Mouse (Mus musculus) v-Abl transformed pro-B cells (cell line): Measurements from ENCODE around the gene Dgka.

ENCODE experiments used
- in situ Hi-C, 2 experiments: fragments of 400-800 bp; cut with MboI; formaldehyde crosslinking; loops; one replicate each; pipeline ENCODE4 v1.15.1; 2025; ENCODE audit not compliant: unreplicated experiment in 2 of 2

The Dgka gene

DNA sequence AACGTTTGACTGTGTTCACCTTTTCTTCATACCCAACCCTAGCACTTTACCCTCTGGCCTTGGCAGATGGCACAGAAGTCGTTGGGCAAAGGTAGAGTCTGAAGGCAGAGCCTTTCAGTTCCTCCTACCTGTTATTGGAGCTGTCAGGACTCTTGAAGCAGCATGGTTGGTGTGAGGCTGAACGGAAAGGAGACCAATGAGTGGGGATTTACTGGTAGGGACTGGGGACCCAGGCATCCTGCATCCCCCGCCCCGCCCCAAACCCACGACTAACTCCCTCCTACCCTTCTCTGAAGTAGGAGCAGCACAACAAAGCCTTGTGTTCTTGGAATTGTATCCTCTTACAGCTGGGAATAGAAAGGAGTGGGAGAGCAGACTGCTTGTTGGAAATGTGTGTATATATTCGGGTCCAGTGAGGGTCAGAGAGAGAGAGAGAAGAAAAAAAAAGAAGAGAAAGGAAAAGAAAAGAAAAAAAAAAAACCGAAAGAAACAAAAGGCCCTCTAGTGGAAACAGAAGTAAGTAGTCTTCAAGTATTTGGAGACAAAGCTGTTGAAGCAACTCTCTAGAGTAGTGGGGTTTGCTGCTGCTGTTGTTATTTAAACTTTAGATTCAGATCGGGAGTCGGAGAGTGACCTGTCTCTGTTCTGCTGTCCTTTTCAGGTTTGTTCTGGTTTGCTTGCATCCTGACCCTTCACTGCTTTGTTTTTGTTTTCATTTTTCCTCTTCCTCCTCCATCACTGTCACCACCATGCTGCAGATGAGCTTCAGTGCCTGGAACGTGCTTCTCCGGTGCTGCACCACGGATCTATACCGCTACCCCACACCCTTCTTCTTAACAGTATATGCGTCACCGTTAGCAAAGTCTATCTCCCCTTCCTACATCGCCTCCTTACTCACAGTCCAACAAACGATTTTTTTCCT is at the start of gene Dgka:
Dgka (minus strand) TSS at position 176 of the 922 bp plus-strand sequence.
- in situ Hi-C loops = loop anchor here in 1 of 2 experiments (5.0 to 10.0 kb wide), 2 partner anchors 43 to 650 kb away; partner anchors contain the start of genes Baz2a and Pmel

DNA sequence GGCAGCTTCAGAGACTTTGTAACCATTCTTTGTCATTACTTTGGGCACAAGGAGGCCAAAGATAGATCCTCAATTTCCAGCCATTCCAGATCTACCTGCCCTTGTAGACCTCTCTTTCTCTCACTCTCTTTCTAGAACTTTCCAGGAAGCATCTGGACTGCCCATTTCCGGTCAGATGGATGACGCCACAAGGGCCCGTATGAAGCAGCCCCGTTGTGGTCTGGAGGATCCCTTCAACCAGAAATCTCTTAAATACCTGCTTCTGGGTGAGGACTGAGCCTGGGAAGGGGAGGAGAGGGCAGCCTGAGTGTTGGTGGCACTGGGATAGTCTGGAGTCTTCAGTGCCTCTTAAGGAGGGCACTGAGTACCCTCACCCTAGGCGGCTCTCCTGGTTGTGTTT is 49.7 kb upstream of the Dgka start:
- in situ Hi-C loops = no loop called here

DNA sequence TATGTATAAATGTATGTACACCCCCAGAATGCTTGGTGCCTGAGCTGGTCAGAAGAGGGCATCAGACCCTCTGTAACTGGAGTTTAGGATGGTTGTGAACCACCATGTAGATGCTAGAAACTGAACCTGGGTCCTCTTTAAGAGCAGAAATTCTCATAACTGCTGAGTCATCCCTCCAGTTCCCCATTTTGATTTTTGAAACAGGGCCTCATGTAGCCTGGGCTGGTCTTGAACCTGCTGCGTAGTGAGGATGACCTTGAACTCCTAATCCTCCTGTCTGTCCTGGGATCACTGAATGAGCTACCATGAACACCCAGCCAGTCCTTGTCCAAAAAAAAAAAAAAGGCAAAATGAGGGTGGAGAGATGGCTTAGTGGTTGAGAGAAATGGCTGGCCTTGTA is 48.6 kb upstream of the Dgka start:
- in situ Hi-C loops = no loop called here

- in situ Hi-C loops = no loop called here
Measured at GRCm38 (mm10) chr10:128792041-128792440, 47.4 kb upstream of the Dgka start.

DNA sequence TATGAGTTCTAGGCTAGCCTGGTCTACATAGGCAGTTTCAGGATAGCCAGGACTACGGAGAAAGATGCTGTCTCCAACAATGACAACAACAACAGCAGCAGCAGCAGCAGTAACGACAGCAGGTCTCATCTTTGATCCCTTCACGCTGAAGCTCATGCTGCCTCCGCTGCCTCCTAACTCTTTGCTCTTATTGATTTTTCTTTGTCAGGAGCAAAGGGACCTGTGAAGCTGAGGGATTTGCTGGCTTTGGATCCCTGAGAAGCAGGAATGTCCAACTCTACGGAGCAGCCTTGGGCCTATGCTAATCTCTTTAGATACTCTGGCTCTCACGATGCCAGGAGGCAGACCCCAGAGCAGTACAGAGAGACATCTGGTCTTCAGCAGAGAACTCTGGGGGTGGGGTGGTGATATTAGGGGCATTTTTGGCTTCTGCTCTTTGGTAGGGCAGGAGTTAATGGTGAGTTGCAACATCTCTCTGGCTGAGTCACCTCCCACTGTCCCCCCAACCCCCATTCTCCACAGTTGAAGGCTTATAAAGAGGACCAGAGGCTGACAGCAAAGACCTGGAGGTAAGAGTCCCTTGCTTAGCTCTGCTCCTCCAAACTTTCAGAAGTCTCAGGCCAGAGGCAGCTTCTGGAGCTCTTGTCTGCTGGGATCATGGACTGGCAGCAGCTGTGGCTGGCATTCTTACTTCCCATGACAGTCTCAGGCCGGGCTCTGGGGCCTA is 45.9 kb upstream of the Dgka start, which contains the start of gene Mmp19:
Mmp19 (plus strand) TSS at position 513 of the 727 bp plus-strand sequence.
- in situ Hi-C loops = no loop called here

GRCm38 (mm10) chr10:128780200-128780599 is 35.5 kb upstream of the Dgka start:
- in situ Hi-C loops = no loop called here

GRCm38 (mm10) chr10:128779011-128779795 is 34.5 kb upstream of the Dgka start:
- in situ Hi-C loops = loop anchor here in 1 of 2 experiments (5.0 kb wide), 1 partner anchor 118 kb away; no protein-coding TSS in a partner anchor

GRCm38 (mm10) chr10:128778441-128778840 is 33.8 kb upstream of the Dgka start:
- in situ Hi-C loops = loop anchor here in 1 of 2 experiments (5.0 kb wide), 1 partner anchor 119 kb away; no protein-coding TSS in a partner anchor

- in situ Hi-C loops = no loop called here
Measured at GRCm38 (mm10) chr10:128773685-128774084, 29.0 kb upstream of the Dgka start.

DNA sequence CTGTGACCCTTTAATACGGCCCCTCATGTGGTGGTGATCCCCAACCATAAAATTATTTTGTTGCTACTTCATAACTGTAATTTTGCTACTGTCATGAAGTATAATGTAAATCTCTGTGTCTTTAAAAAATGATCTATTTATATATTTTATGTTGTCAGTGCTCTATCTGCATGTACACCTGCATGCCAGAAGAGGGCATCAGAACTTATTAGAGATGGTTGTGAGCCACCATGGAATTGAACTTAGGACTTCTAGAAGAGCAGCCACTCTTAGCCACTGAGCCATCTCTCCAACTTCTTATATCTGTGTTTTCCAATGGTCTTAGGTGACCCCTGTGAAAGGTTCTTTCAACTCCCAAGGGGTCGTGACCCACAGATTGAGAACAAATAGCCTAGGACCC is 28.2 kb upstream of the Dgka start:
- in situ Hi-C loops = no loop called here

- in situ Hi-C loops = loop anchor here in 1 of 2 experiments (10.0 kb wide), 1 partner anchor 654 kb away; the partner anchor contains the start of gene Baz2a
Measured at GRCm38 (mm10) chr10:128748252-128748864, 3.7 kb upstream of the Dgka start.

GRCm38 (mm10) chr10:128747646-128748251 is 3.1 kb upstream of the Dgka start, which contains the start of gene Pym1:
Gene Pym1 (plus strand): TSS chr10:128747889.
- in situ Hi-C loops = loop anchor here in 1 of 2 experiments (10.0 kb wide), 1 partner anchor 653 kb away; the partner anchor contains the start of gene Baz2a

DNA sequence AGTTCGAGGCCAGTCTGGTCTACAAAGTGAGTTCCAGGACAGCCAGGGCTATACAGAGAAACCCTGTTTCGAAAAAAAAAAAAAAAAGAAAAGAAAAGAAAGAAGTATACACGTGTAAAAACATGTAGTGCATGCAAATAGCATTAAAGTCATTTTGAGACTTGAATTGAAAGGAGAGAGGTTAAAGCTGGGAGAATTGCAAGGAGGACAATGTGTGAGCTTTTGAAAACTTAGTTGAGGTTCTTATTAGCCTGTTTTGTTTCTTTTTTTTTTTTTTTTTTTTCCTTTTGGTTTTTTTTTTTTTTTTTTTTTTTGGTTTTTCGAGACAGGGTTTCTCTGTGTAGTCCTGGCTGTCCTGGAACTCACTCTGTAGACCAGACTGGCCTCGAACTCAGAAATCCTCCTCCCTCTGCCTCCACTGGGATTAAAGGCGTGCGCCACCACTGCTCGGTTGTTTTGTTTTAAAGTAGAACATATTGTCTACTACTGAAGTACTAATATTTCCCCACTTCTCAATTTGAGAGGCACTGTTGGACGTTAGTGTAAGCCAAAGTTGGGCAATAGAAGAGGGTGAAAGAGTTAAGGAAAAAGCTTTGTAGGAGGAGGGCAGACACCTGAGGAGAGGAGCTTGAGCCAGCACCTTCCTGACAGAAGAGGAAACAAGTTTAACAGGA is 2.5 kb upstream of the Dgka start:
- in situ Hi-C loops = loop anchor here in 1 of 2 experiments (10.0 kb wide), 1 partner anchor 652 kb away; the partner anchor contains the start of gene Baz2a

DNA sequence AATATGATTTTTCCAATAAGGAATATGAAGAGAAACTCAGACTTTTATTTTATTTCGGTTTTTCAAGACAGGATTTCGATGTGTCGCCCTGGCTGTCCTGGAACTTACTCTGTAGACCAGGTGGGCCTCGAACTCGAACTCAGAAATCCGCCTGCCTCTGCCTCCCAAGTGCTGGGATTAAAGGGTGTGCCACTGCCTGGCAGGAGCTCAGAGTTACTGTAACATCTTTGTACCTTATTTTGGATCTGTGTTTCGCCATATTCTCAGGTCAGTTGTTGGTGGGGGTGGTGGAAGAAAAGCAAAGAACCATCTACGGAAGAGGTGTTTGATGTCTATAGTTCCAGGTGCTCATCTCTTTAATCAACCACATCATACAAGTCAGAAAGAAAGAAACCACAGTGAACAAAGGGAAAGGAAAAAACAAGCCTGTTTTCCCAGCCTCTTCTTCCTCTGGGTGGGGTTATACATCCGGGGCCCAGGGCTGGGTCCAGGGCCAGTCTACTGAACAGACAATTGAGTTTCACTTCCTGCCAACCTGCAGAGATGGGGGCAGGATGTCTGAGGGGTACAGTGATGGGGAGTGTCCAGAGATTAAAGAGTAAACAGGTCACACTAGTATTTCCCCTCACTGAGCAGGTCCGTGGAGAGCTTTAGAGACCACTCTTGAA is 1.4 kb upstream of the Dgka start:
- in situ Hi-C loops = loop anchor here in 1 of 2 experiments (10.0 kb wide), 1 partner anchor 651 kb away; the partner anchor contains the start of gene Baz2a

GRCm38 (mm10) chr10:128744211-128744610 is 444 bp downstream of the Dgka start:
- in situ Hi-C loops = loop anchor here in 1 of 2 experiments (5.0 to 10.0 kb wide), 2 partner anchors 42 to 649 kb away; partner anchors contain the start of genes Baz2a and Pmel

DNA sequence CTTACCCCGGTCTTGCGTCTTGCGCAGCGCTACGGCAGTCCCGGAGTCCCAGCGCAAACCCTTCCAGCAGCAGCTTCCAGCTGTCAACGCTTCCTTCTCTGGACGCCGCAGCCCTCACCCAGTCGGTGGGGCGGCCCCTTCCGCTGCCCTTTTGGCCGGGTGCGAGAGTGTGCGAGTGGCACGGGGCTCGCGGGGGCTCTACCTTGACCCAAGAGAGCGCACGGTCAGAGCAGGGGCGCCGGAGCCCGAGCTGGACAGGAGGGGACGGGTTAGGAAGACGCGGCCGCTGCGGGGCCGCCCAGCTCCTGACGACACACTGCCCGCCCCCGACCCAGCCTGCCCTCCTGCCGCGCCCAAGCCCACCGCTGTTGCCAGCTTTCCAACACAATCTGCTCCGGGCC is 864 bp downstream of the Dgka start:
- in situ Hi-C loops = loop anchor here in 1 of 2 experiments (5.0 to 10.0 kb wide), 2 partner anchors 41 to 649 kb away; partner anchors contain the start of genes Baz2a and Pmel

DNA sequence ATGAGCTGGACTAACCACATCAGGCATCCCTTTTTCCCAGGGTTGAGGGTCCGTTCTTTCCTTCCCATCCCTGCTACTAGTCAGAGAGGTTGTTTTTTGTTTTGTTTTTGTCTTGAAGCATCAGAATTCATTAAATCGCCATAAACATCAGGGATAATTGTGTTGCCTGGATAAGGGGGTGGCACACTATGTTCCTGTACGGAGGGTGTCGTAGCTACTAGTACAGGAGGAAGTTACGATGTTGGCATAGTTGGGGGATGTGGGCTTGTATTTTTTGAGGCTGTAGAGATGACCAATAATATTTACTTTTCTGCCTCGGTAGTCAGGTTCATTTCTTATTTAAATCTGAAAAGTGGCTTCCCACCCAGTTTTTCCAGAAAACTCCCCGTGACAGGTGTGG is 1.4 kb downstream of the Dgka start:
- in situ Hi-C loops = loop anchor here in 1 of 2 experiments (5.0 to 10.0 kb wide), 2 partner anchors 41 to 648 kb away; partner anchors contain the start of genes Baz2a and Pmel
